Mouse (Mus musculus) liver, postnatal 0 days (tissue): ENCODE data around the gene Amz2.

ENCODE experiments used
- CTCF ChIP-seq: sonication (generic); IDR thresholded peaks from 2 replicates; pipeline ENCODE4 v1.5.1; 2016; ENCODE audit warnings: antibody characterized with exemption, low read depth
- EP300 ChIP-seq: IDR thresholded peaks from 2 replicates; pipeline ENCODE4 v1.6.1; 2016; ENCODE audit warnings: antibody characterized with exemption, low read depth, mild to moderate bottlenecking

DNA sequence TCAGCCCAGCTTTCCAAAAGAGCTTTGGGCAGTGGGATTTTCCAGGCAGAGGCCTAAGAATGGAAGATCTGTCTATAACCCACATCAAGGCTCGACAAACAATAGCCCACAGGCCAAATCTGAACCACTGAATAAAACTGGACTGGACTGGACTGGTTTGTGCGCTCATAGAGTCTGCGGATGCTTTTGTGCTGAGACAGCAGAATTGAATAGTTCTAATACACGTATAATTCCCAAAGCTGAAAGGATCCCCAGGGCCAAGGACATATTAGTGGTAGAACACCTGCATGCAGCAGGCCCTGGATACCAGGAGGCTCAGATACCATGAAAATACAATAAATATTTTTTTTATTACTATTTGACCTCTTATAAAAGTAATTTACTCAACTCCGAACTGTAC, 30.5 kb downstream of the Amz2 start:
- no peak for TF ChIP-seq CTCF
- no peak for TF ChIP-seq EP300
